Comparison of ENCODE assay signal across 21 mouse cellular contexts in the genomic region with DNA sequence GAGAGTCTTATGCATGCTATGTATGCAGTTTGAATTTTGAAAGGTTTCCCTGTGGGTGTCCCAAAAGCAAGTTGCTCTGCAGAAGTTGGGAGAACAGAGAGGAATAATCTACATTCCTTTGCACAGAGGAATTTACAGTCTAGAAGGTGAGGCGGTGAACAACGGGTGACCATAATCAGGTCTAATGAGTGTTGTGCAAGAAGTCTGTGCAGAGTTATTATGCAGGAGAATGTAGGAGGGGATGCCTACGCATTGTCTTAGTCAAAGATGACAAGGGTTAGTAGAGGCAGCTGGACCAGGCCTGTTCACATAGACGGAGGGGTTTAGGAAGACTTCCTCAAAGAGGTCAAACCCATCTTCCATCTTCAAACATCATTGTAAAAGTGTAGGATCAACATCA. TPM values are rescaled to one million over a fixed set of nuclear protein-coding genes. Genes with fewer than 3 reads are reported as not detected.
DNase-seq lines count a peak whose midpoint lies in the region; ATAC-seq and TF ChIP-seq lines count a peak whose summit lies in the region.
"Had no signal": no experiment of that assay in that cellular context is flagged by ENCODE, and none has a peak within 500 bp of the region (broad histone marks: within the 10 kb centered on the region; RNA-seq: fewer than 3 reads in every experiment).

No protein-coding gene starts in this region.

- no peak overlapping the region for H3K4me2 ChIP-seq in intestine, embryonic 15.5 days (replicated peaks)
- H3K4me2 ChIP-seq in intestine, postnatal 0 days (replicated peaks; ENCODE audit: low read depth): no peak overlapping the region
- no peak overlapping the region for H3K4me2 ChIP-seq in midbrain, embryonic 11.5 days
- no peak overlapping the region for H3K4me2 ChIP-seq in midbrain, embryonic 14.5 days (ENCODE audit: low read length)
- no peak overlapping the region for H3K4me2 ChIP-seq in intestine, embryonic 16.5 days (ENCODE audit: low read depth, low read length)

- no peak overlapping the region for H3K27ac ChIP-seq in intestine, embryonic 15.5 days
- no peak overlapping the region for H3K27ac ChIP-seq in intestine, postnatal 0 days (ENCODE audit: low read depth, low read length)
- H3K27ac ChIP-seq in midbrain, embryonic 11.5 days (ENCODE audit: low read depth, low read length): no peak overlapping the region
- no peak overlapping the region for H3K27ac ChIP-seq in midbrain, embryonic 14.5 days (replicated peaks; ENCODE audit: low read depth, low read length)
- H3K27ac ChIP-seq in intestine, embryonic 16.5 days (ENCODE audit: low read length): no peak overlapping the region

- 77% methylated on average over 4 of the region's 4 CpGs for WGBS in intestine, embryonic 15.5 days
- 58% methylated on average over 4 of the region's 4 CpGs for WGBS in intestine, postnatal 0 days
- 88% methylated on average over 4 of the region's 4 CpGs for WGBS in midbrain, embryonic 11.5 days
- 96% methylated on average over 4 of the region's 4 CpGs for WGBS in midbrain, embryonic 14.5 days
- 66% methylated on average over 4 of the region's 4 CpGs for WGBS in intestine, embryonic 16.5 days

- no peaks in the 10 kb centered on the region for H3K27me3 ChIP-seq in intestine, embryonic 15.5 days (replicated peaks)
- H3K27me3 ChIP-seq in intestine, postnatal 0 days (replicated peaks; ENCODE audit: control insufficient read depth, insufficient read depth, low read length): no peaks in the 10 kb centered on the region
- H3K27me3 ChIP-seq in midbrain, embryonic 11.5 days (ENCODE audit: control insufficient read depth, insufficient read depth, low read length): no peaks in the 10 kb centered on the region
- H3K27me3 ChIP-seq in midbrain, embryonic 14.5 days (ENCODE audit: control insufficient read depth, insufficient read depth, low read length): no peaks in the 10 kb centered on the region
- H3K27me3 ChIP-seq in intestine, embryonic 16.5 days (replicated peaks; ENCODE audit: control insufficient read depth, insufficient read depth, low read length): no peaks in the 10 kb centered on the region
- H3K27me3 ChIP-seq: CH12.LX, Patski had no signal

- no peak overlapping the region for H3K9ac ChIP-seq in intestine, embryonic 15.5 days
- H3K9ac ChIP-seq in intestine, postnatal 0 days (ENCODE audit: low read depth, low read length): no peak overlapping the region
- no peak overlapping the region for H3K9ac ChIP-seq in midbrain, embryonic 11.5 days (ENCODE audit: low read length)
- H3K9ac ChIP-seq in midbrain, embryonic 14.5 days (replicated peaks; ENCODE audit: low read length): no peak overlapping the region
- H3K9ac ChIP-seq in intestine, embryonic 16.5 days (ENCODE audit: low read depth, low read length): no peak overlapping the region

- peak; percentile 64 for DNase-seq in midbrain, embryonic 11.5 days (ENCODE audit: low spot score, missing footprints)
- no peak for DNase-seq in midbrain, embryonic 14.5 days
- DNase-seq in testis, postnatal 10 days (ENCODE audit: low spot score): no peak
- DNase-seq: adrenal gland, adult 2 months; adrenal gland, adult 8-10 months; adrenal gland, postnatal 10 days; adrenal gland, postnatal 14 days; adrenal gland, postnatal 25 days; adrenal gland, postnatal 36 days; B cell, adult 2 months; cerebellum, adult 11 months; cerebellum, adult 11-12 months; cerebellum, adult 18-20 months had no signal

- no peaks in the 10 kb centered on the region for H3K4me1 ChIP-seq in intestine, embryonic 15.5 days (replicated peaks)
- no peaks in the 10 kb centered on the region for H3K4me1 ChIP-seq in intestine, postnatal 0 days (replicated peaks; ENCODE audit: control insufficient read depth, insufficient read depth, low read length)
- no peaks in the 10 kb centered on the region for H3K4me1 ChIP-seq in midbrain, embryonic 11.5 days (ENCODE audit: control insufficient read depth, insufficient read depth, low read length)
- H3K4me1 ChIP-seq in midbrain, embryonic 14.5 days (ENCODE audit: control insufficient read depth, insufficient read depth, low read length): no peaks in the 10 kb centered on the region
- H3K4me1 ChIP-seq in intestine, embryonic 16.5 days (ENCODE audit: control insufficient read depth, insufficient read depth, low read length): no peaks in the 10 kb centered on the region

- no peaks in the 10 kb centered on the region for H3K9me3 ChIP-seq in intestine, embryonic 15.5 days
- no peaks in the 10 kb centered on the region for H3K9me3 ChIP-seq in intestine, postnatal 0 days (ENCODE audit: control insufficient read depth)
- no peaks in the 10 kb centered on the region for H3K9me3 ChIP-seq in midbrain, embryonic 11.5 days (ENCODE audit: control insufficient read depth, low read length)
- no peaks in the 10 kb centered on the region for H3K9me3 ChIP-seq in midbrain, embryonic 14.5 days (ENCODE audit: control insufficient read depth, low read length)
- no peaks in the 10 kb centered on the region for H3K9me3 ChIP-seq in intestine, embryonic 16.5 days (ENCODE audit: control insufficient read depth, low read length)
- H3K9me3 ChIP-seq: G1E had no signal

- no peaks in the 10 kb centered on the region for H3K36me3 ChIP-seq in intestine, embryonic 15.5 days
- no peaks in the 10 kb centered on the region for H3K36me3 ChIP-seq in intestine, postnatal 0 days (ENCODE audit: control insufficient read depth, insufficient read depth)
- H3K36me3 ChIP-seq in midbrain, embryonic 11.5 days (ENCODE audit: control insufficient read depth, insufficient read depth, low read length): no peaks in the 10 kb centered on the region
- H3K36me3 ChIP-seq in midbrain, embryonic 14.5 days (ENCODE audit: control insufficient read depth, insufficient read depth, low read length): no peaks in the 10 kb centered on the region
- no peaks in the 10 kb centered on the region for H3K36me3 ChIP-seq in intestine, embryonic 16.5 days (ENCODE audit: control insufficient read depth, insufficient read depth, low read length)
- H3K36me3 ChIP-seq: G1E had no signal

- H3K4me3 ChIP-seq in intestine, embryonic 15.5 days (replicated peaks): no peak overlapping the region
- no peak overlapping the region for H3K4me3 ChIP-seq in intestine, postnatal 0 days (ENCODE audit: low read depth, low read length)
- H3K4me3 ChIP-seq in midbrain, embryonic 11.5 days (ENCODE audit: low read depth, low read length): no peak overlapping the region
- no peak overlapping the region for H3K4me3 ChIP-seq in midbrain, embryonic 14.5 days (replicated peaks; ENCODE audit: low read depth, low read length)
- no peak overlapping the region for H3K4me3 ChIP-seq in intestine, embryonic 16.5 days (ENCODE audit: low read length)

- TF ChIP-seq CTCF in intestine, postnatal 0 days (IDR thresholded peaks at IDR 0.05; ENCODE audit: low read depth): no peak

- 0 out of 2 replicates have a peak, but pooled peaks have one; percentile 59 for ATAC-seq in intestine, embryonic 15.5 days
- no peak for ATAC-seq in intestine, postnatal 0 days
- ATAC-seq in midbrain, embryonic 11.5 days (ENCODE audit: low FRiP score): no peak
- no peak for ATAC-seq in midbrain, embryonic 14.5 days (ENCODE audit: low FRiP score, low TSS enrichment)
- ATAC-seq in intestine, embryonic 16.5 days: peak; percentile 64
- ATAC-seq: activated CD4-positive, CD25-positive, alpha-beta regulatory T cell, adult 4 months; CD4-positive, CD25-positive, alpha-beta regulatory T cell, adult 4 months; Patski had no signal

RNA-seq across cellular contexts. Expression of a gene that starts 14.5 kb away (rescaled TPM):
- polyA plus RNA-seq in intestine, embryonic 15.5 days (2015; fragmentation: Nextera tagmentation; extraction: Ambion mirVana): 5.4 and 6.9 TPM in 2 replicates
- polyA plus RNA-seq in intestine, postnatal 0 days (2015; fragmentation: Nextera tagmentation; extraction: Ambion mirVana): 4.4 and 4.8 TPM in 2 replicates
- 1.9 and 2.2 TPM in 2 replicates for polyA plus RNA-seq in midbrain, embryonic 11.5 days (2014; fragmentation: Nextera tagmentation; extraction: Ambion mirVana)
- polyA plus RNA-seq in midbrain, embryonic 14.5 days (2014; fragmentation: Nextera tagmentation; extraction: Ambion mirVana): 1.4 and 2.8 TPM in 2 replicates
- 5.7 and 6.3 TPM in 2 replicates for polyA plus RNA-seq in intestine, embryonic 16.5 days (2015; fragmentation: Nextera tagmentation; extraction: Ambion mirVana)
- polyA plus RNA-seq: activated CD4-positive, CD25-positive, alpha-beta regulatory T cell, adult 4 months; CD4-positive, CD25-positive, alpha-beta regulatory T cell, adult 4 months; G1E had no signal

Comparison
In these comparisons a context has a peak if more than half of its experiments do, and no peak if none do; other contexts are left out.
1. ATAC-seq: peak in intestine, embryonic 15.5 days (single experiment) and intestine, embryonic 16.5 days (single experiment); none in intestine, postnatal 0 days (single experiment), midbrain, embryonic 11.5 days (single experiment) and midbrain, embryonic 14.5 days (single experiment).